Mouse (Mus musculus) lung, postnatal 0 days (tissue): ENCODE measurements around the gene Cib4.

ENCODE experiments used
- CTCF ChIP-seq: IDR thresholded peaks from 2 replicates; pipeline ENCODE4 v1.5.1; 2016; ENCODE audit warnings: antibody characterized with exemption, mild to moderate bottlenecking
- EP300 ChIP-seq: IDR thresholded peaks from 2 replicates; pipeline ENCODE4 v1.6.1; 2016; ENCODE audit warnings: antibody characterized with exemption, mild to moderate bottlenecking, control low read depth

DNA sequence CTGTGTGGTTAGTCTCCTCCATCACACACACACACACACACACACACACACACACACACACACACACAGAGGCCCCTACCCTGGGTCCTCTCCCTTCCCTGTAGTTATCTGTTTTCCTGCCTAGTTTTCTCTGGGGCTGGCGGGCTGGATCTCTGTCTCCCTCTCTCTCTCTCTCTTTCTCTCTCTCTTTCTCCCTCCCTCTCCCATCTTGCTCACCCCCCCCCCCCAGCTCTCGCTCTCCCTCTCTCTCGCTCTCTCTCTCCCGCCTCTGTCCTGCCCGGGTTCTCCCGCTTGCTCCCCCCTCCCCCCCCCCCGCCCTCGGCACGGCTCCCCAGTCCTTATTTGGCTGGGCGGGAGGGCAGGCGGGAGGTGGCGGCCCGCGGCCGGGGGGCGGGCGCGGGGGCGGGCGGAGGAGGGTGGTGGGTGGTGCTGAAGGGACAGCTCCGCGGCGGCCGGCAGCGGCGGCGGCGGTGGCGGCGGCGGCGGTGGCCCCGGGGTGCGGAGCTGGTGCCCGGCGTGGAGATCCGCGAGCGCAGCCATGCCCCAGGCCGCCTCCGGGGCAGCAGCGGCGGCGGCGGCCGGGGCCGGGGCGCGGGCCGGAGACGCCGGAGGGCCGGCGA is 42.2 kb upstream of the Cib4 start, which contains the start of gene Kcnk3:
- TF ChIP-seq EP300 (no peak), CTCF (no peak)
